In genomic region chr15:51565543-51565942, GRCm38 (mm10) we compare ENCODE assay signal across 22 mouse cellular contexts.
DNase-seq lines count a peak whose midpoint lies in the region; ATAC-seq lines count a peak whose summit lies in the region.
"Had no signal": no experiment of that assay in that cellular context is flagged by ENCODE, and none has a peak within 500 bp of the region (broad histone marks: within the 10 kb centered on the region; RNA-seq: fewer than 3 reads in every experiment).

No protein-coding gene starts in this region.

- no peak for DNase-seq in frontal cortex, postnatal 14 days (ENCODE audit: low spot score in 2 of 2)
- peak; percentile 15 to 44 for DNase-seq in left cerebral cortex, adult 18-20 months (ENCODE audit: low spot score in 2 of 2)
- no peak for DNase-seq in left cerebral cortex, postnatal 4 days
- peak; percentile 15 to 19 for DNase-seq in right cerebral cortex, adult 2 months (ENCODE audit: low spot score in 2 of 2)
- DNase-seq in right cerebral cortex, postnatal 14 days = no peak
- DNase-seq: adrenal gland, adult 8-10 months; adrenal gland, postnatal 14 days; adrenal gland, postnatal 36 days; B cell, adult 2 months; cerebellum, adult 11 months; cerebellum, adult 18-20 months; cerebellum, adult 8-10 months; cerebellum, adult 9-11 months; cerebellum, postnatal 14 days; cerebellum, postnatal 36 days; embryo, embryonic 11 days had no signal

- peak; percentile 83 for ATAC-seq in frontal cortex, adult (ENCODE audit: low TSS enrichment)
- ATAC-seq: activated CD4-positive, CD25-positive, alpha-beta regulatory T cell, adult 4 months; CD4-positive, CD25-positive, alpha-beta regulatory T cell, adult 4 months; forebrain, embryonic 14.5 days; forebrain, embryonic 16.5 days; Patski had no signal

- intact Hi-C loops in left cerebral cortex, postnatal 4 days (cut with DNase I) = no loop called here

Comparison
In these comparisons a context has a peak if more than half of its experiments do, and no peak if none do; other contexts are left out.
1. DNase-seq: peak in left cerebral cortex, adult 18-20 months (2 of 2) and right cerebral cortex, adult 2 months (2 of 2); none in frontal cortex, postnatal 14 days (0 of 2), left cerebral cortex, postnatal 4 days (single experiment) and right cerebral cortex, postnatal 14 days (single experiment).